Mouse (Mus musculus) adrenal gland, postnatal 4 days (tissue): ENCODE measurements around the gene Spata16. TPM values are rescaled to one million over a fixed set of nuclear protein-coding genes. Genes with fewer than 3 reads are reported as not detected.

Source experiments
- DNase-seq, 2 experiments: peaks; one replicate each; pipeline ENCODE4 v3.0.0; 2021 to 2022; ENCODE audit warnings: low spot score in 2 of 2, mixed read lengths in 2 of 2
- total RNA-seq, 2 experiments: library from RNA; stranded (reverse); gene quantifications; 2 replicates each; pipeline ENCODE4 v1.2.3; 2021

The Spata16 gene
- total RNA-seq, 2 experiments from 2014 or later = not detected

- no peak for DNase-seq
Measured at GRCm38 (mm10) chr3:26826958-26827839, 189.8 kb downstream of the Spata16 start.

- no peak for DNase-seq
Measured at GRCm38 (mm10) chr3:26832954-26833353, 195.5 kb downstream of the Spata16 start.

- no peak for DNase-seq
Measured at GRCm38 (mm10) chr3:26834178-26835050, 197.0 kb downstream of the Spata16 start.

- DNase-seq = no peak
Measured at GRCm38 (mm10) chr3:26835051-26835755, 197.8 kb downstream of the Spata16 start.

- DNase-seq = no peak
Measured at GRCm38 (mm10) chr3:26845041-26845440, 207.6 kb downstream of the Spata16 start.

- no peak for DNase-seq
Measured at GRCm38 (mm10) chr3:26847935-26848334, 210.5 kb downstream of the Spata16 start.

GRCm38 (mm10) chr3:26850207-26850606, 212.8 kb downstream of the Spata16 start:
- no peak for DNase-seq

- DNase-seq = no peak
Measured at GRCm38 (mm10) chr3:26850691-26851563, 213.5 kb downstream of the Spata16 start.

- no peak for DNase-seq
Measured at GRCm38 (mm10) chr3:26853557-26853956, 216.1 kb downstream of the Spata16 start.

GRCm38 (mm10) chr3:26874706-26875105, 237.3 kb downstream of the Spata16 start:
- no peak for DNase-seq

GRCm38 (mm10) chr3:26877291-26877690, 239.9 kb downstream of the Spata16 start:
- no peak for DNase-seq

GRCm38 (mm10) chr3:26916607-26917006, 279.2 kb downstream of the Spata16 start:
- no peak for DNase-seq

- no peak for DNase-seq
Measured at GRCm38 (mm10) chr3:26920986-26921385, 283.6 kb downstream of the Spata16 start.

GRCm38 (mm10) chr3:26921576-26921975, 284.2 kb downstream of the Spata16 start:
- no peak for DNase-seq

- no peak for DNase-seq
Measured at GRCm38 (mm10) chr3:26923391-26923790, 286.0 kb downstream of the Spata16 start.

- no peak for DNase-seq
Measured at GRCm38 (mm10) chr3:26924212-26924611, 286.8 kb downstream of the Spata16 start.

GRCm38 (mm10) chr3:26933079-26933478, 295.7 kb downstream of the Spata16 start:
- no peak for DNase-seq

GRCm38 (mm10) chr3:26936897-26937590, 299.6 kb downstream of the Spata16 start:
- no peak for DNase-seq

- no peak for DNase-seq
Measured at GRCm38 (mm10) chr3:26966776-26967175, 329.4 kb downstream of the Spata16 start.
